Mouse (Mus musculus) kidney, postnatal 36 days (tissue): ENCODE results near the gene Nol4l.

Experiments
- DNase-seq, 2 experiments: peaks; one replicate each; pipeline ENCODE4 v3.0.0; 2021 to 2022; ENCODE audit warnings: mixed read lengths in 2 of 2

The Nol4l gene

DNA sequence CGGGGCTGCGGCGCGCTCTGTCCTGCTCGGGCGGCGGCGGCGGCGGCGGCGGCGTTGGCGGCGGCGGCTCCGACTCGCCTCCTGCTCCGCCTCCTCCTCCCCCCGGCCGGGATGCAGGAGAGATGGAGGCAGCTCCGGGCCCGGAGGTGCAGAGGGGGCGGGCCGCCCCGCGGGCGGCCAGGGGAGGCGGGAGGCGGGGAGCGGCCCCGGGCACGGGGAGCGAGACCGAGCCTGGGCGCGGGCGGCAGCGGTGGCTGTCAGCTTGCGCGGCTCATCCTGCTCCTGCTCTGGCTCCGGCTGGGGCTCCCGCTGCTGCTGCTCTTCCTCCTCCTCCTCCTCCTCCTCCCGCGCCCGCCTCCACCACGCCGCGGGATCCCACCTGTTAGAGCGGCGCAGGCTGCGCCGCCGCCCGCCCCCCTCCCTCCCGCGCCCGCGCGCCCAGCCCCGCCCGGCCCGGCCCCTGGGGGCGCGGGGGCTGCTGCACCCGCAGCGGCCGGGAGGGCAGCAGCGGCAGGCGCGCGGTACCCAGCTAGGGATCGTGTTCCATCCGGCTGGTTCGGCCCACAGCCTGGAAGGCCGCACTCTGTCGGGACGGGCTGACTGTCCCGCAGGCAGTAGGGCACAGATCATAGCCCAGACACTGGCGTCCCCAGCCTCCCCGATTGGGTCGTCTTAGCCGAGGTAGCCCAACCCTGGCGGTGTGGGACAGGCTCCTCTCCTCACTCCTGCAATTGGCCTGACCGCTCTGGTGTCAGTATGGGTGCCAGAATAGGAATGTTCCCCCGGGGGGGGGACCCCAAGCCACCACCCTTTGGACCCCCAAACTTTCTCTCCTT lies at the start of gene Nol4l:
Gene Nol4l (minus strand): TSS at position 41 of the 836 bp plus-strand sequence.
- peak in 1 of 2 experiments; percentile 60 for DNase-seq

GRCm38 (mm10) chr2:153577122-153577521 lies 47.4 kb upstream of the Nol4l start:
- no peak for DNase-seq

DNA sequence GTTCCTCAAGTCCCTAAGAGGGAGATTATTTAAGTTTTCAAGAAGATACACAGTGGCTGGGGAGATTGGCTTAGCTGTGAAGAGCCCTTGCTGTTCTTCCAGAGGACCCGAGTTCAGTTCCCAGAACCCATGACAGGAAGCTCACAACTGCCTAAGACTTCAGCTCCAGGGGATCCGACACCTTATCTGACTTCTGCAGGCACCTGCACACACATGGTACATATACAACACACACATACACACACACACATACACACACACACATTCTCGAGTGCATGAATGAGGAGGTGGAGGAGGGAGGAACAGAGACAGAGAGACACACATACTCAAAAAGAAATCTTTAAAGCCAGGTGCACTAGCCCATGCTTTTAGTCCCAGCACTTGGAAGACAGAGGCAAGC lies 46.4 kb upstream of the Nol4l start:
- no peak for DNase-seq

- no peak for DNase-seq
These were observed 45.8 kb upstream of the Nol4l start for GRCm38 (mm10) chr2:153575554-153575953.

DNA sequence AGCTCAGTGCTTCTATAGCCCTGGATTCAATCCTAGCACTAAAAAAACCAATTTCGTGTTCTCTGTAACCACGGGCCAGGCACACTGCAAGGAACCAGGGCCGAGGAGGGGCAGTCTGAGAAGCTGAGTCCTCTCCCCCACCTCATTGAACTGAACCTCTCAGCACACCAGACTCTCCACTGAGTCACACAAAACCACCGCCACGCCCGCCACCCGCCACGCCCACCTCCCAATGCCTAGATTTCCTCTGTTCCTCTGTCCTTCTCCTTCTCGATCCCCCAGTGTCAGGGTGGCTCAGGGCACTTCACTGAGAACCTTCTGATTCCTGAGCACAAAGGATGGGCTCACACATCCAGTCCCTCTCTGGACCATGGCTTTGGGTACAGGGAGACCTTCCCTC lies 43.3 kb upstream of the Nol4l start:
- DNase-seq: no peak

DNA sequence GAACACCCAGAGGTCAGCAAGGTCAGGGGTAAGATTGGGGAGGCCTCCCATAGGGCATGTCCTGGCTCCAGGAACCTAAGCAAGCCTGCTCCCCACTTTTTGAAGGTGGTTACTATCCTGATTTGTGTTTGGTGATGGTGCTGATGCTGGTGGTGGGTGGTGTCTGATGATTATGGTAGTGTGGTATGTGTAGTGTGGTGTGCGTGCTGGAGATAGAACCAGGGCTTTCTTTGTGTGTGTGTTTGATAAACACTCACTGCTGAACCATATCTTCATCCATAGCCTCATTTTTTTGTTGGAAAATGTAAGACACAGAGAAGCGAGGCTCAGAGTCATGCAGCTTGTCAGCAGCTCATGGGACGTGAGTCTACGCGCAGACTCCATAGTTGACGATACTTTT lies 38.8 kb upstream of the Nol4l start:
- DNase-seq: no peak

DNA sequence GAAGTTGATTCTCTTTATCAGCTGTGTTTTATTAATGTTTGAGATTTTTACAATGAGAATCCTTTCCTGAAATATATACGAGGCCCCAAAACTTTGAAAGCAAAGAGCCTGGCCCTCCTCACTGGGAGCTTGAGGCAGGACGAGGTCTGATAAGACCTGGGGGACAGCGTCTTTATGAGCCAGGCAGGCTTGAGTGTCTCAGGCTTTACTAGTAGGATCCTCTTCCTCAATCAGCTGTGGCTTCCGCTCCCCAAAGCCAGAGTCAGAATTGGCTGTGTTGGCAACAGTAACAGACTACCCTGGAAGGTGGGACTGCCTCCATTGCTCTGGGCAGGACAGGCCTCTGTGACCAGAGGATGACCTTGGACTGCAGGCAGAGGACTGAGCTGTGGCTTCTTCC lies 38.2 kb upstream of the Nol4l start:
- DNase-seq: no peak

DNA sequence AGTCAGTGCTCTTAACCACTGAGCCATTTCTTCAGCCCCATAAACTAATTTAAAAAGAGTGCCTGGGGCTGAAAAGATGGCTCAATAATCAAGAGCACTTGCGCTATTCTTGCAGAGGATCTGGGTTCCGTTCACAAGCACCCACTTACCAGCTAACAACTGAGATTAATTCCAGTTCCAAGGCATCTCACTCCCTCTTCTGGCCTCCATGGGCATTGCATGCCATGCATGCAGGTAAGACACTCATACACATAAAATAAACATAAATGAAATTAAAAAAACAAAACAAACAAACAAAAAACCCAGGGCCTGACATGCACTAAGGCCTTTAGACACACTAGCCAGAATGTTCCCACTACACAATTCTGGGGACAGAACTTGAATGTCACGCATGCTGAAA lies 34.6 kb upstream of the Nol4l start:
- DNase-seq: peak in 1 of 2 experiments; percentile 27

GRCm38 (mm10) chr2:153561564-153561963 lies 31.8 kb upstream of the Nol4l start:
- no peak for DNase-seq

GRCm38 (mm10) chr2:153560664-153561541 lies 31.1 kb upstream of the Nol4l start:
- peak in 1 of 2 experiments; percentile 27 for DNase-seq

GRCm38 (mm10) chr2:153559613-153560152 lies 29.9 kb upstream of the Nol4l start:
- DNase-seq: no peak

GRCm38 (mm10) chr2:153558464-153558863 lies 28.7 kb upstream of the Nol4l start:
- DNase-seq: no peak

- DNase-seq: no peak
These were observed 27.5 kb upstream of the Nol4l start for GRCm38 (mm10) chr2:153557259-153557658.

DNA sequence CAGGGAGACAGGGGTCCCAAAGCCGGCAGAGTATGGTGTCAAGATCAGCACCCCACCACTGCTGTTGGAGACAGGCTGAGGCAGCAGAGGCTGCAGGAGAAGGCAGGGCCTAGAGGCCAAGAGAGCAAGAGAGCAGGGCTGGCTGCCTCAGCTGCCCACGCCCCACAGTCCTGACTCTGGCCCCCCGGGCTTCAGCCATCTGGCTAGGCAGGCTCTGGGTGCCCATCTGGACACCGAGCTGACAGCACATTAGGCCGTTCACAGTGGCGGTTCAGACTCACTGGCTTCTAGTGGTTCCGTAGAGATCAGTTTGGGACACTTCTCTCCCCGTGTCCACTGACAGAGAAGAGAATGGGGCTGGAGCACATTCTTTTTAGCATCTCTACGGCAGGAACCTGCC lies 26.4 kb upstream of the Nol4l start:
- DNase-seq: no peak

GRCm38 (mm10) chr2:153554543-153554942 lies 24.8 kb upstream of the Nol4l start:
- peak; percentile 26 to 62 for DNase-seq

DNA sequence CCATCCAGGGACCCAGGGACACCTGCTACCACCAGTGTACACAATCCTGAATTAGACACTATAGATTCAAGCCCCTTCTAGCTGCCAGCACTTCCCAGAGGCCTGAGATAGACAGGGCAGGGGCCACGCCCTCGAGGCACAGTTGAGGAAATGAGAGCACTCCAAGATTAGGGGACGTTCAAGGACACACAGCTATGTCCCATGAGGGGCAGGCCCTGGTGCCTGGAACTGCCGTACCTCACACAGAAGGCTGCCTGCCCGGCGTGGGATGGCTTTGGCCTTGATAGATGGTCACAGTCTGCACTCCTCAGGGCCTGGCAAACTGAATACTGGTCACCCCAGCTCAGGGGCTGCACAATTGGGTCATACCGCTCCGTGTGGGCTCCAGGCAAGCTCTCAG lies 19.7 kb upstream of the Nol4l start:
- no peak for DNase-seq

DNA sequence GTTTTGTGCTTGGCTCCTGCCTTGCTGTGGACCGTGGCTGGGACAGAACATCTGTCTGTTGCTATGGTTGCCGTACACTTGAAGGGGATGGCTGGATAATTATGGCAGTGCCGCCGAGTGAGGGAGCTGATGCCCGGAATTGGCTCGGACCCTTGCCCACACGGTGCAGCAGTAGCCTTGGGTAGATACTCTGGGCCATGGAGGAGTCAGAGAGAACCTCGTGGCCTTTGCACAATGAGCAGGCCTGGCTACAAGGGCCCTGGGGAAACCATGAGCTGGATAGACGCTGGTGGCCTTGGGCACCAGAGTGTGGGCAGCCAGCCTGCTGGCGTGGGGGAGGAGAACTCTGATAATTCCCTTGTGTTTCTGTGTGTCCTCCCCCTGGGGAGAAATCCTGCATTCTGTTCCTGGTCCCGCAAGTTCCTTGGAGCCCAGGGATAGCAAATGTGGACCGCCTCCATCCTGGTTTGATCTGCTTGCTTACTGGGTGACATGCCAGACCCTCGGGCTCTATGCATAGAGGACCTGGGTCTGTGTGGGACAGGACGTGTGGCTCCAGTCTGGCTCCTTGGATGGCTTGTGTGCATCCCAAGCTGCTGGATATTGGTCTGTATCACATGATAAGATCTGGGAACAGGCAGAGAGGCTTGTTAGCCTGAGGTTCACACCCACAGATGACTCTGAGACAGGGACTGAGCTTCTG lies 18.6 kb upstream of the Nol4l start:
- no peak for DNase-seq

- no peak for DNase-seq
These were observed 17.9 kb upstream of the Nol4l start for GRCm38 (mm10) chr2:153547633-153548032.

- DNase-seq: peak; percentile 14 to 21
These were observed 17.2 kb upstream of the Nol4l start for GRCm38 (mm10) chr2:153546972-153547371.

DNA sequence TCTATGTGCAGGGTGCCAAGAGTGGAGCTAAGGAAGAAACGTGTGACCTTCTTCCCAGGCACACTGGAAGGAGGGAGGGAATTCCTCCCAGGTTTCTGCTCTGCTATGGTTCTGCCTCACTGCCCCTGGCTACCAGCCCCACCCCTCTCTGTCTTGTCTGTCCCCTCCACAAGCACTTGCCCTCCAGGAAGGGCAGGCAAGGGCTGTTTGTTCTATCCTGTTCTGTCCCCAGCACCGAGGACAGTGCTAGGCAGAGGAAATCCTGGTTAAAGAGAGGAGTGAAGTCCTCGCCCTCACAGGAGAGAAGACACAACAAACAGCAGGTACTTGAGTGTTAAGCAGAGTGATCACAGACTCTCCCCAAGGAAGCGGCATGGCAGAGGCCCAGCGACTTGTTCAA lies 16.7 kb upstream of the Nol4l start:
- DNase-seq: peak; percentile 63 to 65

DNA sequence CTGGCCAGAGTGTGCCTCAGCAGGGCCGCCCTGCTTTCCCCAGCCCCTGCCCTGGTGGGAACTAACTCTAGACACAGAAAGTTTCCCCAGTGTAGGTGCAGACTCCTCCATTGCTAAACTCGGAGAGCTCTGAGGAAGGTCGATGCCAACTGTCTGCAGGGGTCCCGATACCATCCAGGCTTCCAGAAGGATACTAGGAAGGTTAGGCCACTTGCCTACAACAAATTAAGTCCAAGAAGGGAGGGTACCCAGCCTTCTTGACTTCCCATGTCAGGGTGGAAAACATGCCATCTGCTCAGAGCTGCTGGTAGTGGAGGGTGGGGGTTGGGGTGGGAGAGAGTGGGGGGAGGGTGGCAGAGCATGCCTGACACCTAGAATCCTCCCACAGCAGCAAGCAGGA lies 15.0 kb upstream of the Nol4l start:
- no peak for DNase-seq

DNA sequence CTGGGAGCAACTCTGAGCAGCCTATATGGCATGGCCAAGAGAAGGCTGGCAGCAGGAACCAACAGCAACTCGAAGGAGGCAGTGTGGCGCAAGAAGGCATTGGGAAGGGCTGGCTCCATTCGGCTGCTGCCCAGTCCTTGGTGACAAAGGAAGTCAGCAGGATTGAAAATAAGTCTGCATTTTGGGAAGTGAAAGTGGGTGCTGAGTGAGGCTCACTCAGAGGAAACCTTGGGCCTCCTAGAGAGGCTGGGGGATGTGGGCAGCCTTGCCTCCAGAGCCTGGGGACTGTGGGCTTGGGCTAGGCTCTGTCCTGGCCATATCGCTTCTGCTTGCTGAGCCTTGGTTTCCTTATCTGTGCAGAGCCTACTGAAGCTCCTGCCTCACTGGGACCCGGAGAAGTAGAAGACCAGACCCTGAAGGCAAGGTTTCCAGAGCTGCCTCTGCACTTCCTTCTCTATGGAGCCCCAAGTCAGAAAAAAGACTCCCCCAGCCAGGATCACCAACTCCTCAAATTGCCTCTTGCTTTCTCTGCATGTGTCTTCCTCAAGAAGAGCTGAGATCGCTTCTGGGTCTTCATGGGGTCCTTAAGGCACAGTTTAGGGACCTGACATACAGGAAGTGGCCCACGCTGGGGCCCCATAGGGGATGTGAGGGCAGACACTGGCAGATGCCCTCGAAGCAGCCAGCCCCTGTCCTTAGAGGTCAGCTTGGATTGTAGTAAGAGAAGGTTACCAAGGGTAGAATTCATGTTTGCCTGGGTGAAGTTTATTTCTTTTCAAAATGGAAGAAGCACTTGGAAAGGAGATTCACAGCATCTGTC lies 14.3 kb upstream of the Nol4l start:
- DNase-seq: no peak
